Mouse (Mus musculus) liver, embryonic 18 days (tissue): Measurements from ENCODE around the gene Ifne. TPM values are rescaled to one million over a fixed set of nuclear protein-coding genes. Genes with fewer than 3 reads are reported as not detected.

Source experiments
- polyA plus RNA-seq: library from polyadenylated mRNA; depleted of rRNA; stranded (reverse); fragments of >200 nt; gene quantifications from 2 replicates; pipeline ENCODE4 v1.2.3, GENCODE M21; 2012; rRNA removed

Ifne gene
- not detected in 2 replicates for polyA plus RNA-seq

DNA sequence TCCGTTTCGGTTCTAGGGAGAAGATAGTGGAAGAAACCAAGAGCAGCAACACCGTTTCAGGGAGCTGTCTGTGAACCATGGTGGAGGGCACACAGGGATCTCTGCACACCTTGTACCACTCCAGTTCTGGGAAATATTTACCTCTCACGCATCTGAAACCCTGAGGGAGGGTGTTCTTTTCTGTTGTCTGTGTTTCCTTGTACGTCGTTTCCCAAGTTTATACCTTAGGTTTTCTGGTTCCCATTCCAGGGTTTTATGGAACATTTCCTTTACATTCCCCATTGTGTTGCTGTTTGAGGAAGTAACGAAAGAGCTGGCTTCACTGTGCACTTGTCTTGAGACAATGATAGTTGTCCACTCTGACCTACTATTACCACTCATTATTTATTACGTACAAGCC, at the start of gene Ifne:
TSS of gene Ifne (minus strand) at position 101 of the 400 bp plus-strand sequence.

DNA sequence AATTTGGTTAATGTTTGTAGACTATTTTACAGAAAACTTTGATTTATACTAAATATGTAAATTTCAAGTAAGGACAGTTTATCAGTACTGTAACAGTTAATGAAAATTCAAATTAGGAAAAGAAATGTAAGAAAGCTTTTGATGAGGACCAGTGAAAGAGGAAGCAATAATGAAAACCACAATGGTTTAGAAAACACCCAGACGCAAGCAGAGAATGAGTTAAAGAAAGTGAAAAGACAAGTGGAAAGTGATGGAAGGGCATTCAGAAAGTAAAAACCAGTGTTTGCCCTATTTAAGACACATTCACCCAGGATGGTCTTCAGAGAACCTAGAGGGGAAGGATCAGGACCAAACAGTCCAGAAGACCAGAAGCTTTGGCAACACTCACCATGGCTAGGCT, 30.3 kb downstream of the Ifne start, which contains the start of gene Ifna1:
TSS of gene Ifna1 (plus strand) at position 390 of the 400 bp plus-strand sequence.

DNA sequence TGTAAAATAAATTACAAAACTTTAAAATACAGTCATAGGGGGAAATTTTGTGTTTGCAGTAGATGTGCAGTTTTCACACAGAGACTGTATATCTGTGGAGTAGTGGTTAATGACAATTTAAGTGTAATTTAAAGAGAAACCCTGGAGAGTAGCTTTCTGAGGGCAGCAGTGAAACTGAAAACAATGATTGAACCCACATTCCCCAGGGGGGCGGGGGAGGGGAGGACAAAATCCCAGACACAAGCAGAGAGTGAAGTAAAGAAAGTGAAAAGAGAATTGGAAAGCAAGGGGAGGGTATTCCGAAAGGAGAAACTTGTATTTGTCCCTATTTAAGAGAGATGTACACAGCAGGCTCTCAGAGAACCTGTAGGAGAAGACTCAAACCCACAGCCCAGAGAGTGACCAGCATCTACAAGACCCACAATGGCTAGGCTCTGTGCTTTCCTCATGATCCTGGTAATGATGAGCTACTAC, 38.5 kb downstream of the Ifne start, which contains the start of gene Ifna4:
TSS of gene Ifna4 (plus strand) at position 424 of the 474 bp plus-strand sequence.

DNA sequence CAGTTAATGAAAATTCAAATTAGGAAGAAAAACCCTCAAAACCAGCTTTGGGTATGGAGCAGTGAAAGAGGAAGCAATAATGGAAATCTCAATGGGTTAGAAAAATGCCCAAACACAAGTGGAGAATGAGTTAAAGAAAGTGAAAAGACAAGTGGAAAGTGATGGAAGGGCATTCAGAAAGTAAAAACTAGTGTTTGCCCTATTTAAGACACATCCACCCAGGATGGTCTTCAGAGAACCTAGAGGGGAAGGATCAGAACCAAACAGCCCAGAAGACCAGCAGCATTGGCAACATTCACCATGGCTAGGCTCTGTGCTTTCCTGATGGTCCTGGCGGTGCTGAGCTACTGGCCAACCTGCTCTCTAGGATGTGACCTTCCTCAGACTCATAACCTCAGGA, 44.8 kb downstream of the Ifne start, which contains the start of gene Ifna5:
TSS of gene Ifna5 (plus strand) at position 301 of the 400 bp plus-strand sequence.

Other genes starting within 250 kb of the Ifne start
- gene C87499, start 245.8 kb downstream of the Ifne start, polyA plus RNA-seq = not detected in 2 replicates
- gene Ifna13, start 235.7 kb downstream of the Ifne start, polyA plus RNA-seq = not detected in 2 replicates
- gene Ifna16, start 203.3 kb downstream of the Ifne start, polyA plus RNA-seq = not detected in 2 replicates
- gene Ifna2, start 196.3 kb downstream of the Ifne start, polyA plus RNA-seq = not detected in 2 replicates
- not detected in 2 replicates for gene Ifnab, start 188.8 kb downstream of the Ifne start, polyA plus RNA-seq
- gene Gm26566, start 158.4 kb downstream of the Ifne start, polyA plus RNA-seq = 0.03 and 0.05 TPM in 2 replicates
- gene Klhl9, start 157.7 kb downstream of the Ifne start, polyA plus RNA-seq = 9.8 and 10.8 TPM in 2 replicates
- gene Gm13271, start 125.3 kb downstream of the Ifne start, polyA plus RNA-seq = not detected in 2 replicates
- 0.04 TPM in 1 of 2 replicates, not detected in the other for gene Gm13283, start 120.1 kb downstream of the Ifne start, polyA plus RNA-seq
- gene Gm13290, start 106.4 kb downstream of the Ifne start, polyA plus RNA-seq = not detected in 2 replicates
- gene Gm13289, start 103.3 kb downstream of the Ifne start, polyA plus RNA-seq = not detected in 2 replicates
- not detected in 2 replicates for gene Gm13272, start 100.4 kb downstream of the Ifne start, polyA plus RNA-seq
- gene Ifnz, start 98.1 kb downstream of the Ifne start, polyA plus RNA-seq = 0.02 and 0.04 TPM in 2 replicates
- gene Gm13276, start 94.5 kb downstream of the Ifne start, polyA plus RNA-seq = not detected in 2 replicates
- gene Gm13277, start 91.6 kb downstream of the Ifne start, polyA plus RNA-seq = not detected in 2 replicates
- gene Gm13278, start 88.7 kb downstream of the Ifne start, polyA plus RNA-seq = not detected in 2 replicates
- gene Gm13275, start 85.7 kb downstream of the Ifne start, polyA plus RNA-seq = not detected in 2 replicates
- gene Gm13279, start 82.8 kb downstream of the Ifne start, polyA plus RNA-seq = not detected in 2 replicates
- not detected in 2 replicates for gene Gm13285, start 80.5 kb downstream of the Ifne start, polyA plus RNA-seq
- not detected in 2 replicates for gene Gm13287, start 76.9 kb downstream of the Ifne start, polyA plus RNA-seq
- gene Gm13288, start 74.7 kb downstream of the Ifne start, polyA plus RNA-seq = 0.02 TPM in 1 of 2 replicates, not detected in the other
- gene Ifna7, start 64.0 kb downstream of the Ifne start, polyA plus RNA-seq = not detected in 2 replicates
- gene Ifna11, start 60.2 kb downstream of the Ifne start, polyA plus RNA-seq = not detected in 2 replicates
- gene Ifna6, start 52.8 kb downstream of the Ifne start, polyA plus RNA-seq = not detected in 2 replicates
- not detected in 2 replicates for gene Ifna5, start 44.7 kb downstream of the Ifne start, polyA plus RNA-seq
- not detected in 2 replicates for gene Ifna4, start 38.3 kb downstream of the Ifne start, polyA plus RNA-seq
- gene Ifna1, start 30.1 kb downstream of the Ifne start, polyA plus RNA-seq = not detected in 2 replicates